Mouse (Mus musculus) testis, adult 2 months (tissue): ENCODE measurements around the gene Fbxo2. TPM values are rescaled to one million over a fixed set of nuclear protein-coding genes. Genes with fewer than 3 reads are reported as not detected.

Experiments used
- H3K27ac ChIP-seq: fragments of 200-500 bp; 2 replicates; pipeline ENCODE4 v1.5.1; 2012; ENCODE audit warnings: low read depth, low read length; ENCODE audit not compliant: control insufficient read depth, insufficient read depth
- H3K27me3 ChIP-seq: fragments of 200-500 bp; 2 replicates; pipeline ENCODE4 v1.6.1; 2012; ENCODE audit warnings: mild to moderate bottlenecking, low read length, moderate library complexity; ENCODE audit not compliant: control insufficient read depth, insufficient read depth
- H3K36me3 ChIP-seq: fragments of 200-500 bp; 2 replicates; pipeline ENCODE4 v1.6.1; 2012; ENCODE audit warnings: mild to moderate bottlenecking, low read length; ENCODE audit not compliant: control insufficient read depth, insufficient read depth
- H3K4me1 ChIP-seq: fragments of 200-500 bp; 2 replicates; pipeline ENCODE4 v1.6.1; 2012; ENCODE audit warnings: low read length; ENCODE audit not compliant: control insufficient read depth, insufficient read depth
- H3K4me3 ChIP-seq: fragments of 200-500 bp; 2 replicates; pipeline ENCODE4 v1.5.1; 2012; ENCODE audit warnings: low read depth, mild to moderate bottlenecking, low read length, moderate library complexity, mixed read lengths; ENCODE audit not compliant: control insufficient read depth
- CTCF ChIP-seq: fragments of 200-500 bp; IDR thresholded peaks from 2 replicates; pipeline ENCODE4 v1.5.1; 2012; ENCODE audit warnings: low read depth, mild to moderate bottlenecking, inconsistent platforms, low read length, moderate library complexity; ENCODE audit not compliant: control insufficient read depth, insufficient read depth, insufficient replicate concordance
- POLR2A ChIP-seq: fragments of 200-500 bp; IDR thresholded peaks from 2 replicates; pipeline ENCODE4 v1.6.1; 2012; ENCODE audit warnings: low read depth, mild to moderate bottlenecking, inconsistent platforms, low read length, moderate library complexity; ENCODE audit not compliant: control insufficient read depth
- polyA plus RNA-seq: library from polyadenylated mRNA; depleted of rRNA; stranded (reverse); fragments of >200 nt; gene quantifications from 2 replicates; pipeline ENCODE4 v1.2.3, GENCODE M21; 2012; rRNA removed

Fbxo2 gene
- polyA plus RNA-seq, 1 experiment: 41.2 TPM

DNA sequence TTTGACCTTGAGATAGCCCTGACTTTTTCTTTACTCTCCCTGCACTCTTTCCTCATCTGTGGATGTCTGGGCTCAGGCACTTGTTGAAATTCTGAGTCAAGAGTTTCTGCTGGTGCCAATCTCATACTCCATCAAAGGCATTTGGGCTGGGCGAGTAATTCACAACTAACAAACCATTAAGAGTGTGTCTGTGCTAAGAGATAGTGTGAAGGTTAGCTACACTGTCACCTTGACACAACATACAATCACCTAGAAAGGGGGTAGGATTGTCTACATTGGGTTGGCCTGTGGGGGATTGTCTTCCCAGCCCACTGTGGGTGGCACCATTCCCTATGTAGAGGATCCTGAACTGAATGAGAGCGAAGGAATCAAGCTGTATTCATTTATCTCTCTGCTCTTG is 43.1 kb downstream of the Fbxo2 start:
- Histone ChIP-seq H3K27ac (no peak overlapping the region), H3K4me3 (no peak overlapping the region), H3K27me3 (no peaks in the 10 kb centered on the region), H3K36me3 (no peaks in the 10 kb centered on the region), H3K4me1 (no peaks in the 10 kb centered on the region)
- TF ChIP-seq CTCF (no peak), POLR2A (no peak)

GRCm38 (mm10) chr4:148204061-148204872 is 43.8 kb downstream of the Fbxo2 start:
- no peak overlapping the region for H3K4me3 ChIP-seq
- no peaks in the 10 kb centered on the region for H3K36me3 ChIP-seq
- TF ChIP-seq CTCF: no peak
- no peak for TF ChIP-seq POLR2A
- H3K4me1 ChIP-seq: no peaks in the 10 kb centered on the region
- no peaks in the 10 kb centered on the region for H3K27me3 ChIP-seq
- no peak overlapping the region for H3K27ac ChIP-seq

GRCm38 (mm10) chr4:148204873-148205232 is 44.4 kb downstream of the Fbxo2 start:
- H3K4me1 ChIP-seq: no peaks in the 10 kb centered on the region
- TF ChIP-seq POLR2A (no peak), CTCF (no peak)
- H3K36me3 ChIP-seq: no peaks in the 10 kb centered on the region
- H3K4me3 ChIP-seq: no peak overlapping the region
- no peaks in the 10 kb centered on the region for H3K27me3 ChIP-seq
- no peak overlapping the region for H3K27ac ChIP-seq

- H3K36me3 ChIP-seq: no peaks in the 10 kb centered on the region
- no peaks in the 10 kb centered on the region for H3K4me1 ChIP-seq
- H3K27me3 ChIP-seq: no peaks in the 10 kb centered on the region
- H3K4me3 ChIP-seq: no peak overlapping the region
- no peak for TF ChIP-seq CTCF
- no peak for TF ChIP-seq POLR2A
- H3K27ac ChIP-seq: no peak overlapping the region
Measured at GRCm38 (mm10) chr4:148214460-148215136, 54.2 kb downstream of the Fbxo2 start.

GRCm38 (mm10) chr4:148215264-148215900 is 55.0 kb downstream of the Fbxo2 start:
- TF ChIP-seq CTCF (no peak), POLR2A (no peak)
- Histone ChIP-seq H3K4me3 (no peak overlapping the region), H3K36me3 (no peaks in the 10 kb centered on the region), H3K27me3 (no peaks in the 10 kb centered on the region), H3K4me1 (no peaks in the 10 kb centered on the region), H3K27ac (no peak overlapping the region)

Other genes starting within 250 kb of the Fbxo2 start
- gene Plod1, start 223.9 kb upstream of the Fbxo2 start, polyA plus RNA-seq: 7.2 and 8.8 TPM in 2 replicates
- 35.5 and 38.1 TPM in 2 replicates for gene 2510039O18Rik, start 219.7 kb upstream of the Fbxo2 start, polyA plus RNA-seq
- not detected in 2 replicates for gene Nppb, start 174.8 kb upstream of the Fbxo2 start, polyA plus RNA-seq
- not detected in 2 replicates for gene Nppa, start 159.9 kb upstream of the Fbxo2 start, polyA plus RNA-seq
- gene Clcn6, start 121.8 kb upstream of the Fbxo2 start, polyA plus RNA-seq: 9.8 and 12.7 TPM in 2 replicates
- gene Mthfr, start 121.5 kb upstream of the Fbxo2 start, polyA plus RNA-seq: 31.8 and 34.7 TPM in 2 replicates
- 45.2 and 45.4 TPM in 2 replicates for gene Agtrap, start 72.6 kb upstream of the Fbxo2 start, polyA plus RNA-seq
- gene Mad2l2, start 30.2 kb upstream of the Fbxo2 start, polyA plus RNA-seq: 332 and 347 TPM in 2 replicates
- gene Draxin, start 29.9 kb upstream of the Fbxo2 start, polyA plus RNA-seq: 0.24 and 0.32 TPM in 2 replicates
- gene Fbxo6, start 8.5 kb upstream of the Fbxo2 start, polyA plus RNA-seq: 41.3 and 41.9 TPM in 2 replicates
- 191 and 200 TPM in 2 replicates for gene Fbxo44, start 139 bp upstream of the Fbxo2 start, polyA plus RNA-seq
- 0.63 and 2.5 TPM in 2 replicates for gene Disp3, start 127.3 kb downstream of the Fbxo2 start, polyA plus RNA-seq